Mouse (Mus musculus): ENCODE measurements around the gene Sbsn. TPM values are rescaled to one million over a fixed set of nuclear protein-coding genes. Genes with fewer than 3 reads are reported as not detected.

Gene Sbsn
- total and polyA plus RNA-seq, 3 experiments: 1.5 to 5.7 (median 5.1) TPM

DNA sequence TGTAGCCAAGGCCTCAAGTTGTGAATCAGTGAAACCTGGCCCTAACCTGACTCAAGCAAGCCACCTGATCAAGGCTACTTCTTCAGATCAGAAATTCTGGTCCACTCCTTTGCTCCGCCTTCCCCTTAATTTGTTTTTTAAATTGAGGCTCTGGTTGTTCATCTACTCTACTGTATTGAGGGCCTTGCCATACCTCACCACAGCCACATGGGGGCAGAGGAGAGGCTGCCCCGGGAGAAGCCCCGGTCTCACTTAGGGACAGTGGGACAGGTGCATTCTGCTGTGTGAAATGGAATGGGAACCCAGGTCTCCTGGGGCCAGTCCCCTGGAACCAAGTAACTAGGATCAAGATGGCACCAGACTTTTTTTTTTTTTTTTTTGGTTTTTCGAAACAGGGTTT, 30.5 kb downstream of the Sbsn start:
- Histone ChIP-seq H3K27me3 (ENCODE audit: insufficient read depth, low read length) (no peaks in the 10 kb centered on the region; the same call in 1 of the 2 replicates), H3K4me1 (ENCODE audit: insufficient read depth, low read depth, low read length) (no peaks in the 10 kb centered on the region), H3K4me3 (ENCODE audit: low read depth, low read length) (no peak overlapping the region), H3K9me3 (replicated peaks) (no peaks in the 10 kb centered on the region), H3K36me3 (replicated peaks) (no peaks in the 10 kb centered on the region)
- TF ChIP-seq CTCF (IDR thresholded peaks at IDR 0.05; ENCODE audit: low read depth, low read length) (peak; percentile 58), POLR2AphosphoS5 (IDR thresholded peaks at IDR 0.05; ENCODE audit: insufficient replicate concordance, low read depth, low read length) (no peak), TAL1 (conservative IDR thresholded peaks at IDR 0.05; ENCODE audit: low read depth, low read length) (no peak), GATA2 (IDR thresholded peaks at IDR 0.05; ENCODE audit: borderline replicate concordance, low read depth, low read length) (no peak)
- DNase-seq (ENCODE audit: low spot score) (peak; percentile 22), ATAC-seq (ENCODE audit: extremely low read depth, insufficient number of reproducible peaks, low FRiP score, poor library complexity, severe bottlenecking) (no peak)

DNA sequence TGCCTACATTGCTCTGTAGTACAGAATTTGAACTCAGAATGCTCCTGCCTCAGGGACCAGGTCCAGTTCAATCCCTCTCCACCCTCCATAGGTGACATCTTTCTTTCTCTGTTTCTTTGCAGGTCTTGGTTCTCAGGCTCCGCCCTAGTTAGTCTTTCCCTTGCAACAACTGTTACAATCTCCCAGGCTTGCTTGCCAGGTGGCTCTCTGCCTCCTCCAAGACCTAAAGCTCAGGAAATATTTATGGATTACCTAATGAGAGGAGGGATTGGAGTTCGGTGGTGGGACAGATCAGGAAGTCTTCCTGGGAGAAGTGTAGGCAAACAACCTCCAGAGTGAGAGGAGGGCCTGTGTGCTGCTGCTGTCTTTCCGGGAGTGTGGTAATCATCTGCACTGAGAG, 31.4 kb downstream of the Sbsn start:
- H3K9me3 ChIP-seq (replicated peaks): no peaks in the 10 kb centered on the region
- H3K27me3 ChIP-seq (ENCODE audit: insufficient read depth, low read length): no peaks in the 10 kb centered on the region; the same call in 1 of the 2 replicates
- no peaks in the 10 kb centered on the region for H3K36me3 ChIP-seq (replicated peaks)
- H3K4me3 ChIP-seq (ENCODE audit: low read depth, low read length): no peak overlapping the region
- TF ChIP-seq TAL1 (conservative IDR thresholded peaks at IDR 0.05; ENCODE audit: low read depth, low read length) (no peak), POLR2AphosphoS5 (IDR thresholded peaks at IDR 0.05; ENCODE audit: insufficient replicate concordance, low read depth, low read length) (no peak), CTCF (IDR thresholded peaks at IDR 0.05; ENCODE audit: low read depth, low read length) (no peak)
- H3K4me1 ChIP-seq (ENCODE audit: insufficient read depth, low read depth, low read length): no peaks in the 10 kb centered on the region
- no peak for DNase-seq (ENCODE audit: low spot score)
- no peak for ATAC-seq (ENCODE audit: extremely low read depth, insufficient number of reproducible peaks, low FRiP score, poor library complexity, severe bottlenecking)

DNA sequence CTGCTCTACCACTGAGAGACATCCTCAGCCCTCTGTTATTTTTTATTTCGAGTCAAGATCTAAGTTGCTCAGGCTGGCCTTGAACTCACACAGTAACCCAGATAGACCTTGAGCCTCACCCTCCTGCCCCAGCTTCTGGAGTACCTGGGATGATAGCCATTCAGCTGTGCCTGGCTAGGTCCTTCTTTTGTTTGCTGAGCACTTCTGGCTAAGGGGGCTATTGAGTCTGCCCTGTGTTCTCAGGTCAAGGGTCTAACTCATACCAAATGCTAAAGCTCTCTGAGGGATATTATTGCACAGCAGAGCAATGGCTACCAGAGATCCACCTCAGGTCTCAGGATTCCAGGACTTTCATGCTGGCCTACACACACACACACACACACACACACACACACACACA, 33.9 kb downstream of the Sbsn start:
- TF ChIP-seq GATA1 (IDR thresholded peaks at IDR 0.05; ENCODE audit: borderline replicate concordance, low read length): no peak
- TF ChIP-seq GATA2 (IDR thresholded peaks at IDR 0.05; ENCODE audit: borderline replicate concordance, low read depth, low read length): no peak
- TF ChIP-seq POLR2AphosphoS5 (IDR thresholded peaks at IDR 0.05; ENCODE audit: insufficient replicate concordance, low read depth, low read length): no peak
- TF ChIP-seq TAL1 (conservative IDR thresholded peaks at IDR 0.05; ENCODE audit: low read depth, low read length): no peak
- TF ChIP-seq CTCF (IDR thresholded peaks at IDR 0.05; ENCODE audit: low read depth, low read length): no peak
- DNase-seq (ENCODE audit: low spot score): no peak

DNA sequence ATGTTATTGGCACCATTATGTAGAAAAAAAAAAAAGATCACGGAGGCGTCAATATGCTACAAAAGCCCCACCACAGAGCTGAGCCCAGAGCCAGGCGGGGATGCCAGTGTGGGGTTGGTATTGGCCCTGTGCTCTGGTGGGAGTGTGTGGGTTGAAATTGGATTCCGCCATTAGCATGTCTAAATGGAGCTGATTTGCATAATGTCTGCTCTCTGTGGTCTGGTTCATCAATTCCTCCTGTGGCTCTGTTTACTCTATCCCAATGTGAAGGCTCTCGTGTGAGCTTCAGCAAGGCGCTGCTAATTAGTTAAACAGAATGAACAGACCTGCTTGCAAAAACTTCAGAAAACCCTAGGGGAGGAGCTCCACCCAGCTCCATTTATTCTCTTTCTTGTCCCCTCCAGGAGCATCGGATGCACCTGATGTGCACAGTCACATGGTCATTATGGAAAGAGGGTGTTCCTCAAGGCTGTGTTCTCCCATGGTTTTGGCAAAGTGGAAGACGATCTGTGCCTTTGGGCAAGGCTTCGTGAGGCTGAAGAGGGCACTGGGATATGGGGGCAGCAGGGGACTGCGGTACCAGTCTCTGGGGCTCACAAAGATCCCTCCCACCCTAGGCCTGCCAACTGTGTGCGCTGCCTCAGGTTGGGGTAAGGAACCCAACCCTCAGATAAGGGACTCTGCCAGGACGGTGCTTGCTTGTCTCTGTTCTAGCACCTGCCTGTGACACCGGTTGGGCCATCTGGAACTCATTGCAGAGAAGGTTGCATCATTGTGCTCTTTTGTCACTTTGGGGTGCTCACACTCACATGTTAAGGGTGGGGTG, 34.7 kb downstream of the Sbsn start:
- DNase-seq (ENCODE audit: low spot score) (no peak), ATAC-seq (ENCODE audit: extremely low read depth, insufficient number of reproducible peaks, low FRiP score, poor library complexity, severe bottlenecking) (no peak)
- Histone ChIP-seq H3K9me3 (replicated peaks) (no peaks in the 10 kb centered on the region), H3K4me1 (ENCODE audit: insufficient read depth, low read depth, low read length) (no peaks in the 10 kb centered on the region), H3K27me3 (ENCODE audit: insufficient read depth, low read length) (no peaks in the 10 kb centered on the region; the same call in 1 of the 2 replicates), H3K4me3 (ENCODE audit: low read depth, low read length) (no peak overlapping the region), H3K36me3 (replicated peaks) (no peaks in the 10 kb centered on the region)
- no peak for TF ChIP-seq POLR2AphosphoS5 (IDR thresholded peaks at IDR 0.05; ENCODE audit: insufficient replicate concordance, low read depth, low read length)
- TF ChIP-seq GATA2 (IDR thresholded peaks at IDR 0.05; ENCODE audit: borderline replicate concordance, low read depth, low read length): no peak
- TF ChIP-seq GATA1 (IDR thresholded peaks at IDR 0.05; ENCODE audit: borderline replicate concordance, low read length): no peak
- no peak for TF ChIP-seq CTCF (IDR thresholded peaks at IDR 0.05; ENCODE audit: low read depth, low read length)
- no peak for TF ChIP-seq TAL1 (conservative IDR thresholded peaks at IDR 0.05; ENCODE audit: low read depth, low read length)

More for the DNA sequence above, 33.9 kb downstream of the Sbsn start:
- no peak for ATAC-seq (ENCODE audit: extremely low read depth, insufficient number of reproducible peaks, low FRiP score, poor library complexity, severe bottlenecking)
- Histone ChIP-seq H3K36me3 (replicated peaks) (no peaks in the 10 kb centered on the region), H3K4me3 (ENCODE audit: low read depth, low read length) (no peak overlapping the region), H3K9me3 (replicated peaks) (no peaks in the 10 kb centered on the region), H3K27me3 (ENCODE audit: insufficient read depth, low read length) (no peaks in the 10 kb centered on the region; the same call in 1 of the 2 replicates), H3K4me1 (ENCODE audit: insufficient read depth, low read depth, low read length) (no peaks in the 10 kb centered on the region)

DNA sequence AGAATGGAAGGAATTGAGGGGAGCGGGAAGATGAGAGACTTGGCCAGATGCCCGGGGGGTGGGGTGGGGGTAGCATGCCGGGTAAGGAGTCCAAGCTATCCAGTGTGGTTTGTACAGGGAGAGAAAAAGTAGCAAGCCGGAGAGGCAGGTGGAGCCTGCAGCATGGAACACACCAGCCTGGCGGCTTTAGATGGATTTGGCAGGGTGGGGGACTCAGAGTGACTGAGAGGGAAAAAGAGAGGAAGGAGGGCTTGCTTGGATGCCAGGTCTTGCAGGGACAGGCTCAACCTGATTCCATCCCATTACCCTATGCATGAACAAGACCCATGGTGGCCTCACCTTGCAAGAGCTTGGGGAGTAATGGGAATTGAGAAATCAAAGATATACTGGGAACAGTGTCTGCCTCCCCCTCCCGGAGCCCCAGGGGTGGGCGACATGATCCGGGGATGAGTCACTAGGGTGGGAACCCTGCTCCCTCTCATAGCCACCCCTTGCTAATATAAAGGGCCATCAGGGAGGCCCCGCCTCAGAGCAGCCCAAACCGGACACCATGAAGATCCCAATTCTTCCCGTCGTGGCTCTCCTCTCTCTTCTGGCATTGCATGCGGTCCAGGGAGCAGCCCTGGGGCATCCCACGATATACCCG, 36.2 kb downstream of the Sbsn start, which contains the start of gene Krtdap:
Gene Krtdap (plus strand): TSS at position 520 of the 646 bp plus-strand sequence.
- no peak for TF ChIP-seq POLR2AphosphoS5 (IDR thresholded peaks at IDR 0.05; ENCODE audit: insufficient replicate concordance, low read depth, low read length)
- TF ChIP-seq TAL1 (conservative IDR thresholded peaks at IDR 0.05; ENCODE audit: low read depth, low read length): no peak
- TF ChIP-seq CTCF (IDR thresholded peaks at IDR 0.05; ENCODE audit: low read depth, low read length): no peak
- TF ChIP-seq GATA1 (IDR thresholded peaks at IDR 0.05; ENCODE audit: borderline replicate concordance, low read length): no peak
- no peak for TF ChIP-seq GATA2 (IDR thresholded peaks at IDR 0.05; ENCODE audit: borderline replicate concordance, low read depth, low read length)

DNA sequence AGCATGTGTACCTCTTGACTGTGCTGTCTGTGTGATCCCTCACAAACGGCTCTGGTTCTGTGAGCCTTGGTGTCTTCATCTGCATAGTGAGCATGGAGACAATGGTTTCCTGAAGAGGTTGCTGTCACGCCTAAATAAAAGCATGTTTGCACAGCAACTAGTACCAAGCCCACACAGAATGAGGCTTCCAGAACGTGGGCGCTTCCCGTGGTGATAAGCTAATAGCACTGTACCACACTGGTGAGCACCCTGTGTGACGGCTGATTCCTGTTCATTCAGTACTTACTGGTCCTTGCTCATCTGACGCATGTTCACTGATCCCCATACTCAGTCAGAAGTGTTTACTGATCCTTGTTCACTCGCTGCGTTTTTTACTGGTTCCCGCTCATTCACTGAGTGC, 38.9 kb downstream of the Sbsn start:
- no peaks in the 10 kb centered on the region for H3K36me3 ChIP-seq (replicated peaks)
- H3K27me3 ChIP-seq (ENCODE audit: insufficient read depth, low read length): no peaks in the 10 kb centered on the region
- DNase-seq (ENCODE audit: low spot score): no peak
- no peaks in the 10 kb centered on the region for H3K9me3 ChIP-seq (replicated peaks)
- no peak for TF ChIP-seq GATA1 (IDR thresholded peaks at IDR 0.05; ENCODE audit: borderline replicate concordance, low read length)
- TF ChIP-seq TAL1 (conservative IDR thresholded peaks at IDR 0.05; ENCODE audit: low read depth, low read length): no peak
- TF ChIP-seq POLR2AphosphoS5 (IDR thresholded peaks at IDR 0.05; ENCODE audit: insufficient replicate concordance, low read depth, low read length): no peak
- TF ChIP-seq GATA2 (IDR thresholded peaks at IDR 0.05; ENCODE audit: borderline replicate concordance, low read depth, low read length): no peak
- TF ChIP-seq CTCF (IDR thresholded peaks at IDR 0.05; ENCODE audit: low read depth, low read length): no peak
- H3K4me3 ChIP-seq (ENCODE audit: low read depth, low read length): no peak overlapping the region
- ATAC-seq (ENCODE audit: extremely low read depth, insufficient number of reproducible peaks, low FRiP score, poor library complexity, severe bottlenecking): no peak
- no peaks in the 10 kb centered on the region for H3K4me1 ChIP-seq (ENCODE audit: insufficient read depth, low read depth, low read length)

More for the DNA sequence above, 36.2 kb downstream of the Sbsn start, which contains the start of gene Krtdap:
- Histone ChIP-seq H3K36me3 (replicated peaks) (no peaks in the 10 kb centered on the region), H3K4me1 (ENCODE audit: insufficient read depth, low read depth, low read length) (no peaks in the 10 kb centered on the region), H3K9me3 (replicated peaks) (no peaks in the 10 kb centered on the region), H3K4me3 (ENCODE audit: low read depth, low read length) (no peak within 1 kb of the TSS), H3K27me3 (ENCODE audit: insufficient read depth, low read length) (no peaks in the 10 kb centered on the region; the same call in 1 of the 2 replicates)
- DNase-seq (ENCODE audit: low spot score) (no peak), ATAC-seq (ENCODE audit: extremely low read depth, insufficient number of reproducible peaks, low FRiP score, poor library complexity, severe bottlenecking) (no peak)

All from G1E (cell line).